Mouse (Mus musculus) olfactory bulb, adult 2 months (tissue): ENCODE results near the gene Ppp1r12b. TPM values are rescaled to one million over a fixed set of nuclear protein-coding genes. Genes with fewer than 3 reads are reported as not detected.

ENCODE experiments used
- H3K27ac ChIP-seq: fragments of 200-500 bp; 2 replicates; pipeline ENCODE4 v1.5.1; 2012; ENCODE audit warnings: low read depth, low read length; ENCODE audit not compliant: insufficient read depth
- H3K4me1 ChIP-seq: fragments of 200-500 bp; 2 replicates; pipeline ENCODE4 v1.6.1; 2012; ENCODE audit warnings: low read length; ENCODE audit not compliant: control insufficient read depth, insufficient read depth
- H3K4me3 ChIP-seq: fragments of 200-500 bp; 2 replicates; pipeline ENCODE4 v1.5.1; 2012; ENCODE audit warnings: mild to moderate bottlenecking, low read depth, low read length, moderate library complexity; ENCODE audit not compliant: insufficient read depth
- CTCF ChIP-seq: fragments of 200-500 bp; IDR thresholded peaks from 2 replicates; pipeline ENCODE4 v1.5.1; 2012; ENCODE audit warnings: low read depth, mild to moderate bottlenecking, low read length, moderate library complexity; ENCODE audit not compliant: insufficient read depth
- POLR2A ChIP-seq: fragments of 200-500 bp; IDR thresholded peaks from 2 replicates; pipeline ENCODE4 v1.6.1; 2012; ENCODE audit warnings: mild to moderate bottlenecking, low read depth, low read length, moderate library complexity; ENCODE audit not compliant: insufficient read depth
- WGBS: fragments of 180-500 bp; shearing (Covaris S2); methylation state at CpG from one replicate; pipeline ENCODE4 v1.1.7; 2018; 5-methylcytosine and 5-hydroxymethylcytosine counted together
- polyA plus RNA-seq: library from polyadenylated mRNA; stranded (reverse); fragments of >200 nt; gene quantifications from 2 replicates; pipeline ENCODE4 v1.2.4, GENCODE M21; 2012; ENCODE audit warnings: low replicate concordance; ENCODE audit not compliant: missing spikeins, insufficient read depth, insufficient read length

Ppp1r12b gene
- polyA plus RNA-seq, 1 experiment = 34.2 TPM

DNA sequence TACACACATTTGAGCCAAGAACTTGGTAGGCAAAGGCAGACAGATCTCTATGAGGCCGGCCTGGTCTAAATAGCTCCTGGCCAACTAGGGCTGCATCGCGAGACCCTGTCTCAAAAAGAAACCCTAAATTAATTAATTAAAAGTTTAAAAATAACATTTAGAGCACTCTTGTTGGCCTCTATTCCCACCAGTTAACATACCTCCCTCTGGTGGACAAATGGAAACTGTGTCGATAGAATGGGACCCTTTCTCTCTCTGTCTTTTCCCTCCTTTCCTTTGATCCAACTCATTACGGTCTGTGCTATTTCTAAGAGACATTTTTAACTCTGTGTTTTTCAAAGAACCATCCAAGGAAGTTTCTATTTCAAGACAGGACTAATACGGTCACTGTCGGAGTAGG lies 4.9 kb upstream of the Ppp1r12b start:
- 31% methylated on average over 7 of the region's 7 CpGs for WGBS
- TF ChIP-seq POLR2A (no peak), CTCF (no peak)
- H3K4me3 ChIP-seq = no peak overlapping the region

DNA sequence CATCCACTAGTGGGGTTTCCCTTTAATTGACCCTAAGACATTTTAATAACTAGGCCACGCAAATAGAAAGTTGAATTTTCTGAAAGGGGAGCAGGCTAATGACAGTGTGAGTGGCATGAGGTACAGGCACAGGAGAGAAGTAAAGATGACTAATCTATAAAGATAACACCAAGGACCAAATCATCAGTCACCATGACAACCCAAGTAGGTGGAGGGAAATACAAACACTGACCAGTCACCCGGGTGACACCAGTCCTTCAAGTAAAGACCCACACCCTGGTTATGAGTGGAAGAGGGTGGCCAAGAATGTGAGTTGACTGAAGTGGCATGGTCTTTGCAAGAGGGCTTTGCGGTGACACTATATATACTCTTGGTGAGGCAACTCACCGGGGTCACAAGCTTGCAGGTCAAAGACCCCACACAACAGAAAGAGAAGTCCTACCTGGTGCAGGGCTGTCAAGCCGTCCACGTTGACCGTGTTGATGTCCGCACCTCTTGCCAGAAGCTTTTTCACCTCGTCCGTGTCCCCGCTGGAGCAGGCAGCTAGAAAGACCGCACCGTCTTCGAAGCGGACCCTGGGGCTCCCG lies 599 bp downstream of the Ppp1r12b start:
- peak overlapping the region; percentile 93 for H3K4me3 ChIP-seq
- no peak for TF ChIP-seq POLR2A
- TF ChIP-seq CTCF = no peak
- H3K4me1 ChIP-seq = peaks cover 12% of the 10 kb centered on the region; the same call in 1 of the 2 replicates
- peak overlapping the region; percentile 84 for H3K27ac ChIP-seq
- WGBS = 1% methylated on average over 16 of the region's 16 CpGs

More for the DNA sequence above, 4.9 kb upstream of the Ppp1r12b start:
- Histone ChIP-seq H3K4me1 (no peaks in the 10 kb centered on the region), H3K27ac (no peak overlapping the region)

DNA sequence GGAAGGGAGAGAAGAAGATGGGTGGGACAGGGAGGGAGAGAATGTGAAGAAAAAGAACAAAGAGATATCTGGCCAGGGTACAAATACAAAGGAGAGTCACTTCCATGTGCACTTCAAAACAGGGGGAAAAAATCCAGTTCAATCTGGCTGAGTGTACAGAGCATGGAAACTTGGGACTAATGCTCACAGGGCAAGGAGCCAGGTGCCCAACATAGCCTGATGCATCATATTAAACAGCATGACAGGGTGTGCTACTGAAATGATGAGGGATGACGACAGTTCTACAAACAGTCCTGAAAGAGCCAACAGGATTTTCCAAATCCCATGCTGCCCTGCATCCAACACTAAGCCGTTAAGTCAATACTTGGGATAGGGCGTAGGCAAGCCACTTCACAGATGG lies 5.8 kb downstream of the Ppp1r12b start:
- Histone ChIP-seq H3K4me1 (peaks cover 20% of the 10 kb centered on the region; the same call in 1 of the 2 replicates), H3K27ac (no peak overlapping the region), H3K4me3 (no peak overlapping the region)
- no peak for TF ChIP-seq POLR2A
- TF ChIP-seq CTCF = no peak
- 82% methylated on average over 3 of the region's 3 CpGs for WGBS

DNA sequence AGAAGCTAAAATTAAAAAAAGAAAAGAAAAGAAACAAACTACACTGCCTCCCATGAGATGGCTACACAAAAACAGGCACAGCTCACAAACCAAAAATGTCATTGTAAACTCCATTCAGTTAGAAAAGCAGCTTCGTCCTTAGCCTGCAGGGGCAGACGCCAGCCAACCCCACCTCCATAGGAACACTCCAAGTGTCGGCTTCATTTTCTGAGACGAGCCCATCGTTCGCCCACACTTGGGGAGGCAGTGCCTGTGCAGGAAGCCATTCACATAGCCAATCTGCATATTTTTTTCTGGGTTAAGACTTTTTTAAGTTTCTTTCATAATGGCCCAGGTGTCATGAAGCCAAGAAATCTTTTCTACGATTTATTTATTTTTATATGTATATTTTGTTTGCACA lies 8.2 kb downstream of the Ppp1r12b start:
- 57% methylated on average over 7 of the region's 7 CpGs for WGBS
- peaks cover 12% of the 10 kb centered on the region; the same call in 1 of the 2 replicates for H3K4me1 ChIP-seq
- no peak overlapping the region for H3K27ac ChIP-seq
- H3K4me3 ChIP-seq = no peak overlapping the region
- TF ChIP-seq POLR2A (no peak), CTCF (no peak)

DNA sequence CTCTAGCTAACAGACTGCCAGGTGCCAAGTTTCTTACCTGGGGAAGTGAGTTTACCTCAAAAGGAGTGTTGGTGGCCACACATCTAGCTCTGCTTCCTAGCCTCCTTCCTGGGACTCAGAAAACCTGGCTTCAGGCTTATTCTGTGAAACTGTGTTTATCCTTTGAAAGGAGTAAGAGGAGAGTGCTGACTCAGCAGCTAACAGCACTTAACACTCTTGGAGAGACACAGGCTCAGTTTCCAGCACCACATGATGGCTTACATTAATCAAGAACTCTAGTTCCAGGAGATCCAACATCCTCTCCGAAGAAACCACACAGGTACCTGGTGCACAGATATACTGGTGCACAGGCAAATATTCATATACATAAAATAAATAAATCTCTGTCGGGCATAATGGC lies 12.8 kb downstream of the Ppp1r12b start:
- H3K27ac ChIP-seq = no peak overlapping the region
- peaks cover 8% of the 10 kb centered on the region; the same call in 1 of the 2 replicates for H3K4me1 ChIP-seq
- no peak overlapping the region for H3K4me3 ChIP-seq
- 93% methylated on average over 2 of the region's 2 CpGs for WGBS
- TF ChIP-seq CTCF (no peak), POLR2A (no peak)

DNA sequence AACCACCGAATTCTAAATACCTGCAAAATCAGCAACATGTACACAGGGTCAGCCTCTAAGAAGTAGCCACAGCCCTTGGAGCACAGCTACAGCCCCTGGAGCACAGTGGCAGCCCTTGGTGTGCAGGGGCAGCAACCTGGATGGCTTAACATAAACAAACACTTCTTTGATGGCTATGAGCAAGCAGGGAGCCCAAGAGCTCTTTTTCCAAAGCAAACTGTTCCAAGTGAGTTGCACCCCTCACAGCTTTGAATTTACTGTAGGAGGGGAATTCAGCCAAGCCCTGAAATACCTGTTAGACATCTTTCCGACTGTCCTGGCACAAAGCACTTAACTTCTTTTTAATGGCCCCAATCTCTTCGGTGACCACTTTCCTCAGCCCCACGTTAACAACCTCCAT lies 14.9 kb downstream of the Ppp1r12b start:
- 73% methylated on average over 4 of the region's 4 CpGs for WGBS
- 0 out of 2 replicates have a peak, but pooled peaks cover 2% of the 10 kb centered on the region for H3K4me1 ChIP-seq
- TF ChIP-seq CTCF = no peak
- no peak for TF ChIP-seq POLR2A
- H3K27ac ChIP-seq = no peak overlapping the region
- H3K4me3 ChIP-seq = no peak overlapping the region

DNA sequence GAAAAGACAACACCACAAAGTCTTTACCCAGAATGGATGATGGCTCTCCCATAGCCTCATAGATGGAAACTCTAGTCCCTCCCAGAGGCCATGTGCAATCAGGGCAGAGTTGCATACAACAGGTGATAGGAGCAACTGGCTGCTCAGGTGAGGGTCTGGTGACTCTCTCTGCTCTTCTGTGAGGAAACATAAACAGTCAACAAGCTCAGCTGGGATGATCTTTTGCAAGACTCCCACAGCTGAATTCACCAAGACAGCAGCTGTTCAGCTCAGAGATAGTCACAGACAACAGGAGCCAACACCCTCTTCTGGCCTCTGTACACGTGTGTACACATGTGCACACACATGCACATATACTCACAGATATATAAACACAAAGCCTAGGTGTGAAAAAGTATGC lies 17.5 kb downstream of the Ppp1r12b start:
- WGBS = 92% methylated on average over 1 of the region's 1 CpGs
- Histone ChIP-seq H3K4me3 (no peak overlapping the region), H3K27ac (no peak overlapping the region), H3K4me1 (peaks cover 7% of the 10 kb centered on the region; the same call in 1 of the 2 replicates)
- no peak for TF ChIP-seq CTCF
- no peak for TF ChIP-seq POLR2A

DNA sequence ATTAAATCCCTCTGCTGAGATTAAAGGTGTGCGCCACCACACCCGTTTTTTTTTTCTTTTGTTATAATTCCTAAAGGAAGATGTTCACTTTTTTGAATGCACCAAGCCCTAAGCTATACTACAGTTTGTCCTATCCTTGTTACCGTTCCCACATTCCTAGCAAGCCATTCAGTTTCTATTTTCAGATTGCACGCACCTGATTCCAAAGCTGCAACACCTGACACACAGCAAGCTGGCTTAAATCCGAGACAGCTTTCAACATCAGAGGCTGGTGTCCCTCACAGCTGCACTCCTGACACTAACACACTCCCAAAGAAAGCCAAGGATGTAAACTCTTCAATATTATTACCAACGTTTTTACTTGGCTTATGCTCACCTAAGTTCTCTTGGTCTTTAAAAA lies 19.4 kb downstream of the Ppp1r12b start:
- TF ChIP-seq CTCF (no peak), POLR2A (no peak)
- Histone ChIP-seq H3K4me3 (no peak overlapping the region), H3K27ac (no peak overlapping the region), H3K4me1 (peaks cover 13% of the 10 kb centered on the region)
- WGBS = 92% methylated on average over 6 of the region's 6 CpGs

DNA sequence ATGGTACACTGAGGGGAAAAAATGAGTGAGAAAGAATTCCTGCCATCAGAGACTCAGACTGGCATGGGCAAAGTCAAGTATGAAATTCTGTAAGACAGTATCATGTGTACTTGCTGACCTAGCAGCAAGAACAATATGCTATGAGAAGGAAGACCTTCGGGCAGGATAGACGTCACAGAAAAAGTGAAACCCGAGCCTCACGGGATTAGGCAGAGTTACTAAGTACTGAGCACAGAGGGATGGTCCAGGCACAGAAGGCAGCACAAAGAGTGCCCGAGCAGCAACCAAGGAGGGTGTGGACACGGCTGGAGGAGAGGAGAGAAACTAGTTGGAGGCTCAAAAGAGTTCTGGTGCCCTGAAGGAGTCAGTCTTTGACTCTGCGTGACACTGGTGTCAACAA lies 23.3 kb downstream of the Ppp1r12b start:
- WGBS = 43% methylated on average over 7 of the region's 7 CpGs
- TF ChIP-seq POLR2A = no peak
- no peak for TF ChIP-seq CTCF
- Histone ChIP-seq H3K4me1 (peaks cover 13% of the 10 kb centered on the region), H3K4me3 (no peak overlapping the region), H3K27ac (0 out of 2 replicates have a peak overlapping the region, but pooled peaks have one; percentile 3)

DNA sequence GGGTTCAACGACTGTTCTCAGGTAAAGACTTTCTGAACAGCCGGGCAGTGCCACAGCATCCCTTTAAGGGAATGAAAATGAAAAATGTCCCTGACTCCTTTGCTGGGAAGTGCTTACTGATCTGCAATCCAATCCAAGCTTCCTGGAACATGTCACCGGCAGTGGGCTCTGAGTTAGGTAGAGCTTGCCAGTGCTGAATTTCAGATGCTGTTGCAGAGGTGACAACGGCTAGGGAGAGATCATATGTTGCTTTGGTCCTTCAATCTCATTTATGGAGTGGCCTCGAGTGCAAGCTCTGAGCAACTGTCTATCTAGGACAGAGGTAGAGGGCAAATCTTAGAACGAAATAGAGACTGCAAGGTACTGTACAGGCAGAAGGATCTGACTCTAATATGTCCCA lies 36.7 kb downstream of the Ppp1r12b start:
- no peak for TF ChIP-seq CTCF
- no peak for TF ChIP-seq POLR2A
- no peak overlapping the region for H3K27ac ChIP-seq
- no peak overlapping the region for H3K4me3 ChIP-seq
- H3K4me1 ChIP-seq = peaks cover 2% of the 10 kb centered on the region; the same call in 1 of the 2 replicates
- WGBS = 87% methylated on average over 6 of the region's 6 CpGs
